In the genomic region with DNA sequence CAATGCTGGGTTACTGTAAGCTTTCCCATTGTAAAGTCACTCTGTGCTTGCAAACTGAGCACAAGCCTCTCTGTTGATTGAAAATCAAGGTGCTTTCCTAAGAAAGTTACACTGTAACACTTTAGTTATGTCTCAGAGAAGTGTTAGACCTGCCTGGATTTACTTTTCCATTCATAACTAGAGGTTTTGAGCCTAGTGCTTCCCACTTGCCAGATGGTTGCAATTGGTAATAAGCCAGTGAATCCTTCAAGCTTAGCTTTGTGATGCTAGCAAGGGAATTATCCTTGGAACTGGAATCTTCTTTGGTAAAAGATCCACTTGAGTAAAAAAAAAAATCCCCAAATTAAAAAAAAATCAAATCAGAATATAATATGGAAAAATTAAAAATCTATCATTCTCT, we compare ENCODE assay signal across 32 mouse cellular contexts.
DNase-seq lines count a peak whose midpoint lies in the region; ATAC-seq and TF ChIP-seq lines count a peak whose summit lies in the region.
"Had no signal": no experiment of that assay in that cellular context is flagged by ENCODE, and none has a peak within 500 bp of the region (broad histone marks: within the 10 kb centered on the region; RNA-seq: fewer than 3 reads in every experiment).

No protein-coding gene starts in this region.

- H3K4me1 ChIP-seq in midbrain, postnatal 0 days (ENCODE audit: insufficient read depth, low read length) = no peaks in the 10 kb centered on the region
- H3K4me1 ChIP-seq in midbrain, embryonic 16.5 days (ENCODE audit: control insufficient read depth, insufficient read depth, low read length) = peaks cover 5% of the 10 kb centered on the region
- H3K4me1 ChIP-seq: forebrain, embryonic 13.5 days; hindbrain, embryonic 12.5 days; limb, embryonic 10.5 days; limb, embryonic 15.5 days; liver, embryonic 13.5 days; megakaryocyte, embryonic 14.5 days; midbrain, embryonic 12.5 days had no signal

- no peaks in the 10 kb centered on the region for H3K27me3 ChIP-seq in midbrain, postnatal 0 days (ENCODE audit: insufficient read depth, low read length)
- no peaks in the 10 kb centered on the region for H3K27me3 ChIP-seq in midbrain, embryonic 16.5 days (ENCODE audit: control insufficient read depth, insufficient read depth, low read depth, low read length)
- H3K27me3 ChIP-seq: forebrain, embryonic 13.5 days; hindbrain, embryonic 12.5 days; limb, embryonic 15.5 days; liver, embryonic 13.5 days; megakaryocyte, embryonic 14.5 days; midbrain, embryonic 12.5 days had no signal

- TF ChIP-seq CTCF in midbrain, postnatal 0 days (IDR thresholded peaks at IDR 0.05) = no peak

- H3K4me3 ChIP-seq in midbrain, postnatal 0 days (ENCODE audit: low read depth, low read length) = no peak overlapping the region
- H3K4me3 ChIP-seq in midbrain, embryonic 16.5 days (ENCODE audit: low read depth, low read length) = no peak overlapping the region
- H3K4me3 ChIP-seq: erythroblast, embryonic 14.5 days; forebrain, embryonic 13.5 days; gastrocnemius, adult 2 months; hindbrain, embryonic 12.5 days; limb, embryonic 10.5 days; limb, embryonic 15.5 days; liver, embryonic 13.5 days; megakaryocyte, embryonic 14.5 days; midbrain, embryonic 12.5 days had no signal

- H3K9ac ChIP-seq in midbrain, postnatal 0 days (replicated peaks; ENCODE audit: low read length, poor library complexity, severe bottlenecking) = no peak overlapping the region
- H3K9ac ChIP-seq in midbrain, embryonic 16.5 days (ENCODE audit: low read depth, low read length) = no peak overlapping the region
- H3K9ac ChIP-seq: forebrain, embryonic 13.5 days; hindbrain, embryonic 12.5 days; limb, embryonic 15.5 days; liver, embryonic 13.5 days; midbrain, embryonic 12.5 days had no signal

- H3K36me3 ChIP-seq in midbrain, postnatal 0 days (ENCODE audit: insufficient read depth, low read length) = no peaks in the 10 kb centered on the region
- no peaks in the 10 kb centered on the region for H3K36me3 ChIP-seq in midbrain, embryonic 16.5 days (ENCODE audit: control insufficient read depth, insufficient read depth, low read length)
- H3K36me3 ChIP-seq: hindbrain, embryonic 12.5 days; limb, embryonic 10.5 days; limb, embryonic 15.5 days; liver, embryonic 13.5 days; midbrain, embryonic 12.5 days had no signal

- no peak overlapping the region for H3K27ac ChIP-seq in midbrain, postnatal 0 days (ENCODE audit: low read depth, low read length)
- no peak overlapping the region for H3K27ac ChIP-seq in midbrain, embryonic 16.5 days (ENCODE audit: low read length)
- H3K27ac ChIP-seq: forebrain, embryonic 13.5 days; gastrocnemius, adult 2 months; hindbrain, embryonic 12.5 days; limb, embryonic 10.5 days; limb, embryonic 15.5 days; liver, embryonic 13.5 days; midbrain, embryonic 12.5 days had no signal

- DNase-seq in cerebellum, postnatal 10 days = peak; percentile 54 to 63
- no peak for DNase-seq in cerebellum, adult 11-12 months
- peak; percentile 7 to 54 for DNase-seq in frontal cortex, adult 2 months (ENCODE audit: extremely low spot score in 1 of 2, low spot score in 1 of 2)
- no peak for DNase-seq in frontal cortex, postnatal 10 days (ENCODE audit: low spot score in 2 of 2)
- peak; percentile 14 for DNase-seq in midbrain, postnatal 0 days (ENCODE audit: low spot score)
- DNase-seq in spleen, postnatal 10 days (ENCODE audit: low spot score in 2 of 2) = no peak
- DNase-seq: adrenal gland, postnatal 14 days; cerebellum, adult 9-11 months; gastrocnemius, adult 2 months; gastrocnemius, postnatal 36 days; heart, adult 18-20 months; heart, postnatal 36 days; kidney, adult 9 months; kidney, postnatal 10 days; liver, embryonic 13.5 days; lung, adult 18-20 months; lung, postnatal 4 days; right cerebral cortex, postnatal 25 days; thymus, adult 2 months; thymus, postnatal 36 days had no signal

- no peaks in the 10 kb centered on the region for H3K9me3 ChIP-seq in midbrain, postnatal 0 days (ENCODE audit: low read length)
- H3K9me3 ChIP-seq in midbrain, embryonic 16.5 days (replicated peaks; ENCODE audit: control insufficient read depth, low read length, poor library complexity, severe bottlenecking) = no peaks in the 10 kb centered on the region
- H3K9me3 ChIP-seq: forebrain, embryonic 13.5 days; hindbrain, embryonic 12.5 days; limb, embryonic 10.5 days; limb, embryonic 15.5 days; liver, embryonic 13.5 days; megakaryocyte, embryonic 14.5 days; midbrain, embryonic 12.5 days had no signal

- H3K4me2 ChIP-seq in midbrain, postnatal 0 days (ENCODE audit: low read depth, low read length, poor library complexity, severe bottlenecking) = no peak overlapping the region
- no peak overlapping the region for H3K4me2 ChIP-seq in midbrain, embryonic 16.5 days (ENCODE audit: low read length)
- H3K4me2 ChIP-seq: forebrain, embryonic 13.5 days; heart, embryonic 11.5 days; hindbrain, embryonic 12.5 days; limb, embryonic 15.5 days; liver, embryonic 13.5 days; midbrain, embryonic 12.5 days had no signal

- ATAC-seq in midbrain, postnatal 0 days (ENCODE audit: low FRiP score) = no peak
- ATAC-seq in midbrain, embryonic 16.5 days = no peak
- ATAC-seq: forebrain, embryonic 13.5 days; intestine, postnatal 0 days; lung, postnatal 0 days; Patski had no signal

Comparison
In these comparisons a context has a peak if more than half of its experiments do, and no peak if none do; other contexts are left out.
1. DNase-seq: peak in cerebellum, postnatal 10 days (2 of 2), frontal cortex, adult 2 months (2 of 2) and midbrain, postnatal 0 days (single experiment); none in cerebellum, adult 11-12 months (single experiment), frontal cortex, postnatal 10 days (0 of 2) and spleen, postnatal 10 days (0 of 2).